Mouse (Mus musculus) heart, adult 2 months (tissue): Measurements from ENCODE around the gene Efhd1.

Experiments
- CTCF ChIP-seq: fragments of 200-600 bp; IDR thresholded peaks from 2 replicates; pipeline ENCODE4 v1.8.1; 2022; ENCODE audit warnings: antibody characterized with exemption, mild to moderate bottlenecking, moderate library complexity
- EP300 ChIP-seq: fragments of 200-500 bp; IDR thresholded peaks from 2 replicates; pipeline ENCODE4 v1.6.1; 2011; ENCODE audit warnings: low read depth, low read length, control low read depth; ENCODE audit not compliant: insufficient read depth
- POLR2A ChIP-seq: fragments of 200-500 bp; IDR thresholded peaks from 2 replicates; pipeline ENCODE4 v1.6.1; 2011; ENCODE audit warnings: mild to moderate bottlenecking, low read depth, low read length, control low read depth; ENCODE audit not compliant: insufficient read depth

GRCm38 (mm10) chr1:87309621-87310020, 45.5 kb downstream of the Efhd1 start:
- TF ChIP-seq POLR2A (no peak), EP300 (no peak), CTCF (no peak)
